Mouse (Mus musculus): Measurements from ENCODE around the gene Hadh.

Hadh gene

GRCm38 (mm10) chr3:131250283-131250682 lies 21.6 kb downstream of the Hadh start:
- POLR2A ChIA-PET, result interaction anchor here (0.6 to 3.5 kb wide), 5 partner anchors 18 to 86 kb away, joined by 3 to 18 read pairs (median 4); partner anchors contain the start of gene Hadh (in 1 of the 4)
- CTCF ChIA-PET, result interaction anchor here in 1 of 4 experiments (0.9 to 1.3 kb wide), 2 partner anchors 13 to 35 kb away, joined by 6 to 7 read pairs; no protein-coding TSS in a partner anchor

DNA sequence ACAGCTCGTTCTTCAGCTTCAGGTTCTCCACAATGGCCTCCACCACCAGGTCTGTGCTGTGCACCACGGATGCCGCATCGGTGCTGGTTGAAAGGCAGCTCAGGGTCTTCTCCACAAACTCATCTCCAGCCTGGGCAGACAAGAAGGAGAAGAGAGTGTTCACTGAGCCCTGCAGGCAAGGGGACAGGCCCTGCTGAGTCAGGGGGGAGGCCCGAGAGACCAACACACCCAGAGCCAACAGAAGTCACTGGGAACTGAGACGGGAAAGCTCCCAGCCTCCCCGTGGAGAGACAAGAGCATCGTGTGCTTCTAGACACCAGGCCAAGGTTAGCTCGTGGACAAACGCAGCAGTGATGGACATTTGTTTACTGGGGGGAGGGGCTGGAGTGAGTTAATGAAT lies 23.5 kb downstream of the Hadh start:
- ChIA-PET CTCF (interaction anchor here in 3 of 4 experiments (0.6 to 1.0 kb wide), 4 partner anchors 11 to 536 kb away, joined by 3 to 6 read pairs (median 3); no protein-coding TSS in a partner anchor), POLR2A (interaction anchor here in 3 of 4 experiments (0.5 to 3.5 kb wide), 20 partner anchors 11 to 539 kb away, joined by 3 to 18 read pairs (median 4); partner anchors contain the start of genes Hadh (in 2 of the 3) and Ostc (in 1 of the 3))

DNA sequence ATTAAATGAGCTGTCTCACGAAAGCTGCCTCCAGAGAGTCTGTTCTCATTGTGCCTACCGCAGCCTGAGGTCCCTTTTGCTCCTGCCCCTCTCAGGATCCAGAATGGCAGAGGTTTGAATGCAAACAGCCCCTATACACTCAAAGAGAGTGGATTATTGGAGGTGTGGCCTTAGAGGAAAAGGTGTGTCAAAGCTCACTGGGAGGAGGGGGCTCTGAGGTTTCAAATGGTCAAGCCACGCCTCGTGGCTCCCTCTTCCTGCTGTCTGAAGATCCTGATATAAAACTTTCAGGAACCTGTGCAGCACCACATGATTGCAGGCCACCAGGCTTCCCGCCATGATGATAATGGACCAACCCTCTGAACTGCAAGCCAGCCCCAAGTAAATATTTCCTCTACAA lies 24.1 kb downstream of the Hadh start:
- POLR2A ChIA-PET, result interaction anchor here in 3 of 4 experiments (0.6 to 3.5 kb wide), 19 partner anchors 9 to 538 kb away, joined by 3 to 18 read pairs (median 4); partner anchors contain the start of genes Hadh (in 2 of the 3) and Ostc (in 1 of the 3)

GRCm38 (mm10) chr3:131247447-131247846 lies 24.5 kb downstream of the Hadh start:
- CTCF ChIA-PET, result interaction anchor here in 2 of 4 experiments (1.0 to 1.3 kb wide), 3 partner anchors 10 to 33 kb away, joined by 3 to 6 read pairs (median 5); no protein-coding TSS in a partner anchor

More for the DNA sequence above, 24.1 kb downstream of the Hadh start:
- CTCF ChIA-PET, result interaction anchor here in 1 of 4 experiments (0.6 to 1.0 kb wide), 2 partner anchors 10 to 536 kb away, joined by 3 to 6 read pairs; no protein-coding TSS in a partner anchor

GRCm38 (mm10) chr3:131246579-131247046 lies 25.3 kb downstream of the Hadh start:
- CTCF ChIA-PET, result interaction anchor here (0.7 to 1.9 kb wide), 17 partner anchors 8 to 485 kb away, joined by 3 to 11 read pairs (median 3); no protein-coding TSS in a partner anchor

More at GRCm38 (mm10) chr3:131247447-131247846, 24.5 kb downstream of the Hadh start:
- POLR2A ChIA-PET, result interaction anchor here in 3 of 4 experiments (0.6 to 3.5 kb wide), 16 partner anchors 10 to 538 kb away, joined by 3 to 18 read pairs (median 4); partner anchors contain the start of genes Hadh (in 2 of the 3), Lef1 (in 1 of the 3) and Ostc (in 1 of the 3)

DNA sequence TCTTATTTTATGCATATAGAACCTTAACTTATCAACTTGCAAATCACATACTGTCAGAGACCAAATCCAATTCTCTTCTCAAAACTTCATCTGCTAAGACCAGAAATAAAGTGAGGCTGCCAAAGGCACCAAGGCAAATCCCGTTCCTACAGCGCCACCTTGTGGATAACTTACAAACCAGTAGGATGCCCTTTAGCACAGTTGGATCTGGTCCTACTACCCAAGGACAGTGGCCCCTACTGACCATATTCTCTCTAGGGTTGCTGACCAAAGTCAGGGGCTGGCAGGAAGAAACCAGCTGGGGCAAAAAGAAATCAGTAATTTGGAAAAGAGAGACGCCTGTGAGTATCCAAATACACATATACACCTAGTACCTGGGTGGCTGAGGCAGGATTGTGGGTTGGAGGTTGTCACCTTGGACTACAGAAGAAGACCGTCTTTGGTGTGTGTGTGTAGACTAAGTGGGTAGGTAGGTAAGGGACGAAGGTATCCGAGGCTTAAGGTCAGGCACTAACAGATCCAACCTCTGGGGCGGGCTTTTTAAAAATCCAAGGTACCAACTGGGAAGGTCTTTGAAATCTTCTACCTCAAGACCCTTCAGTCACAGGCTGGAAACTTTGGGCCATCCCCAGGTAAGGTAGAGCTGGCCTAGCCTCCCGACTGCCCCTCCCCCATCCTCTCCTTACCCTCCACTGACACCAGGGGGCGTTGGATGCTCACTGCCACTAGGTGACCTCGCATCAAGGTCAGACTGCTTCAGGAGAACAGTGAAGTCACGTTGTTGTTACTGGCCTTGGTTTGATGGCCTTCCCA lies 25.9 kb downstream of the Hadh start:
- CTCF ChIA-PET, result interaction anchor here (0.7 to 1.9 kb wide), 18 partner anchors 8 to 548 kb away, joined by 3 to 11 read pairs (median 3); no protein-coding TSS in a partner anchor
- POLR2A ChIA-PET, result interaction anchor here in 3 of 4 experiments (0.7 to 1.5 kb wide), 12 partner anchors 8 to 537 kb away, joined by 3 to 10 read pairs (median 3); partner anchors contain the start of genes Hadh (in 3 of the 3), Lef1 (in 1 of the 3), Ostc (in 1 of the 3) and Papss1 (in 1 of the 3)

More at GRCm38 (mm10) chr3:131246579-131247046, 25.3 kb downstream of the Hadh start:
- POLR2A ChIA-PET, result interaction anchor here in 3 of 4 experiments (0.7 to 1.5 kb wide), 13 partner anchors 9 to 537 kb away, joined by 3 to 10 read pairs (median 3); partner anchors contain the start of genes Hadh (in 3 of the 3), Lef1 (in 1 of the 3), Ostc (in 1 of the 3) and Papss1 (in 1 of the 3)

DNA sequence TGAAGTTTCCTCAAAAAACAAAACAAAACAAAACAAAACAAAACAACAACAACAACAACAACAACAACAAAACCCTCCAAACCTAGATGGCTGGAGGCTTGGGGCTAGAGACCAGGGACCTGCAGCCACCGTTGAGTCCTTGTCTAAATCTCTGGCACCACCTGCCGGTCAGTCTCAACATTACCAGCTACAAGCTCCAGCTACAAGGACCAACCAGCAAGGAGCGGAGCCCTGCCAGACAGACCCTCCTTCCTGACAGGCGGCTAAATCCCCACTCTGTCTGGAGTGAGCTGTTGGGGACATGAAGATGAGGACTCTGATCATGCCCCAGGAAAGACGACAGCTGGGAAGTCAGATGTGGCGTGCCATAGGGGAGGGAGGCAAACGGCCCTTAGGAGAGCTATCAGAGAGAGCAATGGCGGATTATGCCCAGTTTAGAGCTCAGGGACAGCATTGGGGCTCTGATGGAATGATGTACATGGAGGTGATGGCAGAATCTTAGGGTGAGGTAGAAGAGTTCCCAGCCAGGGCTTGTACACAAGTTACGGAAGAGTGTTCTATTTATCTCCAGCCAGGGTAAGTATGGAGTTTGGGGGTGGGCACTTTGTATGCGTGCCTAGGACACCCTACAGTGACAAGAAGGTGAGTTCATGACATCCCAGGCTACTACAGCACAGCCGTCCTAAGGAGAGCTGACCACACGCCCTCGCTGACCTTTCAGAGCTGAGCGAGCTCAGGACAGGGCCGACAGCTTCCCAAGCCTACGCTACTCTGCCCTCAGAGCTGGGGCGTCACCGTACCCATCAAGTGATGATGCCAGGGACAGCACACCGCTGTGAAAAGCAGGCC lies 33.9 kb downstream of the Hadh start:
- CTCF ChIA-PET, result interaction anchor here (0.5 to 4.1 kb wide), 47 partner anchors 8 to 545 kb away, joined by 3 to 40 read pairs (median 5); partner anchors contain the start of gene Hadh (in 1 of the 4)
- POLR2A ChIA-PET, result interaction anchor here in 3 of 4 experiments (0.6 to 1.9 kb wide), 10 partner anchors 9 to 523 kb away, joined by 3 to 8 read pairs (median 4); partner anchors contain the start of gene Hadh (in 1 of the 3)

DNA sequence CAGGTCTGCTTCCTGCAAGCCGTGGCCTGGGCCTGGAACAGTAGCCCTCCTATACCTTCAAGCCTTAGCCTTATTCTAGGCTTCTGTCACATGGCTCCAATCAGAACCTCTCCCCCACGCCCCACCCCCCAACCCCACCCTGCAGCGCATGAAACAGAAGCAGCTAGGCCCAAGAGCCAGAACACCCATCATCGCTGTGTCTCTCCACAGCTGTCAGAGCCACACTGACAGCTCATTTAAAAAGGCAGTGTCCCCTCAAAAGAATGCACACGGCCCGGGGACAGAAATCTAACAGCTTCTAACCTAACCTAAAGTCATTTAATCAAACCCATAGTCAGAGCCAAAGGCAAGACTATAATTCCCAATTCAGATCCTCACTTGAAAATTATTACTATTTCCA lies 34.8 kb downstream of the Hadh start:
- CTCF ChIA-PET, result interaction anchor here (0.5 to 4.1 kb wide), 24 partner anchors 8 to 544 kb away, joined by 3 to 40 read pairs (median 6); partner anchors contain the start of gene Cyp2u1 (in 1 of the 4)
- POLR2A ChIA-PET, result interaction anchor here in 3 of 4 experiments (0.6 to 2.0 kb wide), 14 partner anchors 9 to 535 kb away, joined by 3 to 8 read pairs (median 3); partner anchors contain the start of gene Hadh (in 1 of the 3)

DNA sequence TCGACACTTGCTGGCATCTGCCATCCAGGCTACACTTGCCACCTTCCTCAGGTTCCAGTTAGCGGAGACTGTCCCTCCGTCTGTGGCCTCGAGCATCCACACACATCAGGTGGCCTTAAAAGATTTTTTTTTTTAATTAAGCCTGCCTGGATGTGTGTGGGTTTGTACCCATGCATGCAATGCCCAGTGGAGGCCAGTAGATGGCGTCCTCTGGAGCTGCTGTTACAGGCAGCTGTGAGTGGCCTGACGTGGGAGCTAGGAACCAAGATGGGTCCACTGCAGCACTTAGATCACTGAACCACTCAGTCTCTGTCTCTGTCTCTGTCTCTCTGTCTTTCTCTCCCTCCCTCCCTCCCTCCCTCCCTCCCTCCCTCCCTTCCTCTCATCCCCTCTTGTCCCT lies 43.8 kb downstream of the Hadh start:
- ChIA-PET CTCF (interaction anchor here (0.5 to 2.5 kb wide), 39 partner anchors 9 to 1112 kb away, joined by 3 to 23 read pairs (median 3); no protein-coding TSS in a partner anchor), POLR2A (interaction anchor here in 2 of 4 experiments (0.6 to 1.8 kb wide), 6 partner anchors 9 to 425 kb away, joined by 3 to 6 read pairs (median 3); no protein-coding TSS in a partner anchor)

DNA sequence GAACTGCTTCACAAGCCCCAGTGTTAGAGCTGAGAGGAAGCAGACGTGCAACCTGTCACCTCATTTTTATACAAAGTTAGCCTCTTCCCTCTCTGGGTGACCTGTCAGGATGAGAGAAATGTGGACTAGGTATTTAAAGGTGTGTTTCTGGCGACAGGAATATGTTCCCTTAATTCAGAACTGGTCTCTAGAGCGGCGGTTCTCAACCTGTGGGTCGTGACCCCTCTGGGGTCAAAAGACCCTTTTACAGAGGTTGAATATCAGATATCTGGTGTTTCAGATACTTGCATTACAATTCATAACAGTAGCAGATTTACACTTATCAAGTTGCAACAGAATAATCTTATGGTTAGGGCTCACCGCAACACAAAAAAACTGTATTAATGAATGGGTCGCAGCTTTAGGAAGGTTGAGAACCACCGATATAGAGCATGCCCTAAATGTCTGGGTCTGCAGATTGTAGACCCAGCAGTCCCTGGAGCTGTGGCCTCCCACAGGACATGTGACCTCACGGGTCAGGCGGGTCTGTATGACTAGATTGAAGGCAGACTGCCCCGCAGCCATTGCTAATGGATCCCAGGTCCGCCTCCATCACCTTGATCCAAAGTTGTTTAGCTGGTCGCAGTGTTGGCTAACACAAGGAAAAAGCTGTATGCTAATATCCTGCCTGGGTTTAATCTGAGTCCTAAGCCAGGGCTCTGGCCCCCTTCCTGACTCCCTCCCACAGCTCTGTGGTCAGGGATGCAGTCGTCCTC lies 53.1 kb downstream of the Hadh start:
- POLR2A ChIA-PET, result interaction anchor here in 2 of 4 experiments (0.5 to 2.5 kb wide), 6 partner anchors 9 to 241 kb away, joined by 3 to 6 read pairs (median 4); no protein-coding TSS in a partner anchor
- CTCF ChIA-PET, result interaction anchor here in 3 of 4 experiments (0.6 to 2.1 kb wide), 9 partner anchors 10 to 1357 kb away, joined by 3 to 19 read pairs (median 4); no protein-coding TSS in a partner anchor

DNA sequence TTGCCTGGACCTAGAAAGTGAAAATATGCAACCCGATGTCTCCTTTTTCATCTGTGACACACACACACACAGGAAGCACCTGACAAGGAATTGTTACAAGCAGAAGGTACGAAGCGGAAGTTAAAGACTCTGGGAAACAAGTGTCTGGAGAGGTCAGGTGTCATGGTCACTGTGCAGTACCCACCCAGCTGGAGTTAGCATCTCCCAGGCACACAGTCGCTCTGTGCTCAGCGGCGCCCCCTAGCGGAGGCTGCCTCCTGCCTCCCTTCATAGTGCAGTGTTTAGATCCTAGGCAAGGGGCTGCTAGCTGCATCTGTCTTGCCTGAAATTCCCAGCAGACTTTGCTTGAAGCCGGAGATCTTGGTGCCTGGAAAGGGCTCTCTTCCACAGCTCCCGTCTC lies 57.1 kb downstream of the Hadh start:
- CTCF ChIA-PET, result interaction anchor here (0.6 to 1.7 kb wide), 22 partner anchors 9 to 396 kb away, joined by 3 to 13 read pairs (median 4); no protein-coding TSS in a partner anchor
- POLR2A ChIA-PET, result interaction anchor here in 2 of 4 experiments (0.6 to 2.1 kb wide), 3 partner anchors 18 to 299 kb away, joined by 3 to 5 read pairs (median 4); no protein-coding TSS in a partner anchor

GRCm38 (mm10) chr3:131214060-131214658 lies 57.7 kb downstream of the Hadh start:
- CTCF ChIA-PET, result interaction anchor here (0.6 to 1.8 kb wide), 23 partner anchors 9 to 396 kb away, joined by 3 to 13 read pairs (median 4); no protein-coding TSS in a partner anchor
- POLR2A ChIA-PET, result interaction anchor here in 2 of 4 experiments (0.7 to 2.1 kb wide), 2 partner anchors 19 to 22 kb away, joined by 4 to 5 read pairs; no protein-coding TSS in a partner anchor

DNA sequence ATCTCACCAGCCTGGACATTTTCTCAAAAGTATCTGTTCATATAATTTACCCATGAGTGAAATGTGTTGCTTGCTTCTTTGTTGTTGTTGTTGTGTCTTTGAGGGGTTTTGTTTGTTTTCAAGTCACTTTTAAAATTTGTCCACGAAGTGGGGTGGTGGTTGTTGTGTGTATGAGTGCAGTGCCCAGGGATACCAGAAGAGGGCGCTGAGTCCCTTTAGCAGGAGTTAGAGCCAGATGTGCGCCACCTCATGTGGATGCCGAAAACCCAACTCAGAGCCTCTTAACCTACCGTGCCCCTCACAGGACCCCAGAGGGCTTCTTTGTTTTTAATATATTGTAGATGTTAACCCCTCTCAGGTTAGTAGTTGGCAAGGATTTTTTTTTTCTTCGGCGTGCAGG lies 59.7 kb downstream of the Hadh start:
- POLR2A ChIA-PET, result no interaction called here
- CTCF ChIA-PET, result interaction anchor here in 3 of 4 experiments (0.7 to 1.8 kb wide), 4 partner anchors 11 to 188 kb away, joined by 3 to 5 read pairs (median 3); no protein-coding TSS in a partner anchor

- ChIA-PET CTCF (interaction anchor here in 1 of 4 experiments (0.6 kb wide), 1 partner anchor 69 kb away, joined by 3 read pairs; no protein-coding TSS in a partner anchor), POLR2A (interaction anchor here in 1 of 4 experiments (0.6 kb wide), 1 partner anchor 105 kb away, joined by 3 read pairs; no protein-coding TSS in a partner anchor)
Measured at GRCm38 (mm10) chr3:131208265-131208891, 63.5 kb downstream of the Hadh start.

DNA sequence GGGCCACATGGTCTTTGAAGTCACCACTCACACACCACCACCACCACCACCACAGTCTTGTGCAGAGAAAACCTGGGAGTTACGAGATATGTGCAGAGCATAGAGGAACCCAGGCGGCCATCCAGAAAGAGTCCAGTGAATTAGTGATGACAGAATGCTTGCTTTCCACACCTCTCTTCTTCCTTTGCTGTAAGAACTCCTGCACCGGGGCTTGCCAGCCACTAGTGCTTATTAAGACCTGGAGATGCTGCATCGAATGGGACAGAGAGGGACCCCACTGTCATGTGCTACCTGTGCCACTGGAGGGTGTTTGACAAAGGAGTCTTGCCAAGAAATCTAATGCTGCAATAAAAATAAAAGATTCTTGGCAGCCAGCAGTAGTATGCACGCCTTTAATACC lies 64.1 kb downstream of the Hadh start:
- POLR2A ChIA-PET, result interaction anchor here in 2 of 4 experiments (0.6 kb wide), 2 partner anchors 29 to 1085 kb away, joined by 3 to 9 read pairs; no protein-coding TSS in a partner anchor
- CTCF ChIA-PET, result interaction anchor here in 2 of 4 experiments (0.7 to 1.1 kb wide), 2 partner anchors 12 to 320 kb away, joined by 3 to 5 read pairs; no protein-coding TSS in a partner anchor

All from embryonic stem cell, embryonic (primary cell).